ENCODE assay signal across 27 mouse cellular contexts in the genomic region with DNA sequence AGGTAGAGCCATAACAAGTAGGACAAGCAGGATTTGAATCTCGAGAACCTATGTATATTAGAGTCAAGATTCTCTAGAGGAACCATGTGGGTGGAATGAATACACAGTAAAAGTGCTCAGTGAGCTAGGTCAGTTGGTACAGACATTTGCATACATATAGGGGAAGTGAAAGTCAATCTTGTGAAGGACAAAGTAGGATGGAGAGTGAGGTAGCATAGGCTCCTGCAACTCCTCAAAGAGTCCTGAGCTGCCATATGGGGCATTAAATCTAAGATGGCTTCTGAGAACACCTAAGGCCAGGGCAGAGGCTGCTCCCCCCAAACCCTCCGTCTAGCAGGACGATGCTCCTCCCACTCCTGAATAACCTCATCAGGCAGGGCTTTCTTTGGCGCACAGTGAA. TPM values are rescaled to one million over a fixed set of nuclear protein-coding genes. Genes with fewer than 3 reads are reported as not detected.
DNase-seq lines count a peak whose midpoint lies in the region; ATAC-seq and TF ChIP-seq lines count a peak whose summit lies in the region.
"Had no signal": no experiment of that assay in that cellular context is flagged by ENCODE, and none has a peak within 500 bp of the region (broad histone marks: within the 10 kb centered on the region; RNA-seq: fewer than 3 reads in every experiment).

No protein-coding gene starts in this region.

- no peak for DNase-seq in liver, postnatal 0 days
- DNase-seq in liver = no peak
- no peak for DNase-seq in midbrain, embryonic 14.5 days
- no peak for DNase-seq in frontal cortex, postnatal 36 days (ENCODE audit: low spot score in 2 of 2)
- no peak for DNase-seq in lung, adult 18-20 months
- DNase-seq: adrenal gland, adult 2 months; cerebellum, adult 11 months; cerebellum, adult 9-11 months; heart, adult 11 months; heart, postnatal 14 days; kidney, adult 18-20 months; kidney, postnatal 10 days; layer of hippocampus, postnatal 36 days; right cerebral cortex, postnatal 14 days had no signal

- peak; percentile 35 for ATAC-seq in liver, postnatal 0 days
- peak; percentile 95 for ATAC-seq in granulocyte monocyte progenitor cell, adult 5-6 weeks (replicated peaks; ENCODE audit: poor library complexity, severe bottlenecking)
- ATAC-seq in neutrophil, adult 5-6 weeks (ENCODE audit: extremely low read depth, insufficient number of reproducible peaks, low FRiP score, poor library complexity, severe bottlenecking) = peak; percentile 98
- ATAC-seq in midbrain, embryonic 14.5 days (ENCODE audit: low FRiP score, low TSS enrichment) = no peak
- ATAC-seq: inflammation-experienced regulatory T-cells, adult 6 months; lung, postnatal 0 days had no signal

- no peak overlapping the region for H3K27ac ChIP-seq in liver, postnatal 0 days (ENCODE audit: low read depth)
- H3K27ac ChIP-seq in ES-Bruce4 (ENCODE audit: insufficient read depth, low read length) = peak overlapping the region; percentile 83
- H3K27ac ChIP-seq in midbrain, embryonic 14.5 days (replicated peaks; ENCODE audit: low read depth, low read length) = no peak overlapping the region
- H3K27ac ChIP-seq: forebrain, embryonic 10.5 days; hindbrain, embryonic 12.5 days; limb, embryonic 13.5 days; liver, embryonic 14.5 days; macrophage; midbrain, embryonic 12.5 days; stomach, postnatal 0 days had no signal

- no peak overlapping the region for H3K4me2 ChIP-seq in liver, postnatal 0 days (ENCODE audit: low read depth, low read length)
- H3K4me2 ChIP-seq in midbrain, embryonic 14.5 days (ENCODE audit: low read length) = no peak overlapping the region
- H3K4me2 ChIP-seq: heart, embryonic 12.5 days; hindbrain, embryonic 12.5 days; limb, embryonic 13.5 days; midbrain, embryonic 12.5 days had no signal

- no peak overlapping the region for H3K9ac ChIP-seq in liver, postnatal 0 days (replicated peaks)
- no peak overlapping the region for H3K9ac ChIP-seq in ES-Bruce4 (ENCODE audit: low read depth, poor library complexity, severe bottlenecking)
- no peak overlapping the region for H3K9ac ChIP-seq in midbrain, embryonic 14.5 days (replicated peaks; ENCODE audit: low read length)
- H3K9ac ChIP-seq: heart, embryonic 12.5 days; hindbrain, embryonic 12.5 days; limb, embryonic 13.5 days; liver, embryonic 14.5 days; midbrain, embryonic 12.5 days had no signal

- no peaks in the 10 kb centered on the region for H3K9me3 ChIP-seq in liver, postnatal 0 days (ENCODE audit: low read length)
- H3K9me3 ChIP-seq in ES-Bruce4 (replicated peaks; ENCODE audit: control insufficient read depth, insufficient read depth, low read length, poor library complexity, severe bottlenecking) = no peaks in the 10 kb centered on the region
- no peaks in the 10 kb centered on the region for H3K9me3 ChIP-seq in midbrain, embryonic 14.5 days (ENCODE audit: control insufficient read depth, low read length)
- H3K9me3 ChIP-seq: forebrain, embryonic 10.5 days; heart, embryonic 12.5 days; hindbrain, embryonic 12.5 days; limb, embryonic 13.5 days; midbrain, embryonic 12.5 days had no signal

- H3K27me3 ChIP-seq in liver, postnatal 0 days (ENCODE audit: insufficient read depth, low read length) = no peaks in the 10 kb centered on the region
- no peaks in the 10 kb centered on the region for H3K27me3 ChIP-seq in ES-Bruce4 (ENCODE audit: control insufficient read depth, insufficient read depth, low read length, poor library complexity, severe bottlenecking)
- H3K27me3 ChIP-seq in midbrain, embryonic 14.5 days (ENCODE audit: control insufficient read depth, insufficient read depth, low read length) = no peaks in the 10 kb centered on the region
- H3K27me3 ChIP-seq: heart, embryonic 12.5 days; hindbrain, embryonic 12.5 days; limb, embryonic 13.5 days; midbrain, embryonic 12.5 days had no signal

- TF ChIP-seq POLR2A in ES-Bruce4 (IDR thresholded peaks at IDR 0.05; ENCODE audit: insufficient read depth, low read length) = no peak

- H3K4me3 ChIP-seq in liver, postnatal 0 days (ENCODE audit: low read depth, low read length) = no peak overlapping the region
- H3K4me3 ChIP-seq in ES-Bruce4 (ENCODE audit: low read depth, low read length) = no peak overlapping the region
- H3K4me3 ChIP-seq in midbrain, embryonic 14.5 days (replicated peaks; ENCODE audit: low read depth, low read length) = no peak overlapping the region
- H3K4me3 ChIP-seq: forebrain, embryonic 10.5 days; heart, embryonic 12.5 days; hindbrain, embryonic 12.5 days; limb, embryonic 13.5 days; midbrain, embryonic 12.5 days had no signal

- H3K36me3 ChIP-seq in liver, postnatal 0 days (replicated peaks; ENCODE audit: insufficient read depth, low read length) = 0 out of 2 replicates have a peak, but pooled peaks cover 2% of the 10 kb centered on the region
- no peaks in the 10 kb centered on the region for H3K36me3 ChIP-seq in ES-Bruce4 (ENCODE audit: control insufficient read depth, insufficient read depth, low read length, poor library complexity, severe bottlenecking)
- 0 out of 2 replicates have a peak, but pooled peaks cover 2% of the 10 kb centered on the region for H3K36me3 ChIP-seq in midbrain, embryonic 14.5 days (ENCODE audit: control insufficient read depth, insufficient read depth, low read length)
- H3K36me3 ChIP-seq: heart, embryonic 12.5 days; limb, embryonic 13.5 days had no signal

- 64% methylated on average over 4 of the region's 4 CpGs for WGBS in liver, postnatal 0 days (ENCODE audit: insufficient replicate concordance)
- 88% methylated on average over 4 of the region's 4 CpGs for WGBS in midbrain, embryonic 14.5 days

- TF ChIP-seq CTCF in liver, postnatal 0 days (IDR thresholded peaks at IDR 0.05; ENCODE audit: low read depth) = no peak
- TF ChIP-seq CTCF in ES-Bruce4 (IDR thresholded peaks at IDR 0.05; ENCODE audit: low read depth, low read length) = no peak

- no peak for TF ChIP-seq EP300 in liver, postnatal 0 days (IDR thresholded peaks at IDR 0.05; ENCODE audit: low read depth)
- TF ChIP-seq EP300 in ES-Bruce4 (IDR thresholded peaks at IDR 0.05; ENCODE audit: insufficient read depth, low read depth, low read length) = no peak

- H3K4me1 ChIP-seq in liver, postnatal 0 days (ENCODE audit: insufficient read depth) = no peaks in the 10 kb centered on the region
- H3K4me1 ChIP-seq in ES-Bruce4 (ENCODE audit: control insufficient read depth, insufficient read depth, low read length) = peaks cover 9% of the 10 kb centered on the region
- H3K4me1 ChIP-seq in midbrain, embryonic 14.5 days (ENCODE audit: control insufficient read depth, insufficient read depth, low read length) = no peaks in the 10 kb centered on the region
- H3K4me1 ChIP-seq: heart, embryonic 12.5 days; hindbrain, embryonic 12.5 days; limb, embryonic 13.5 days; midbrain, embryonic 12.5 days had no signal

RNA-seq across cellular contexts. Expression of a gene that starts 39.7 kb away (rescaled TPM):
- polyA plus RNA-seq in liver, postnatal 0 days (2015; fragmentation: Nextera tagmentation; extraction: Ambion mirVana) = 8.3 and 9.4 TPM in 2 replicates
- 406 and 461 TPM in 2 replicates for polyA plus RNA-seq in ES-Bruce4 (2011; ENCODE audit: insufficient read depth, insufficient read length, low read depth, missing spikeins)
- 45.4 and 55.1 TPM in 2 replicates for total RNA-seq in granulocyte monocyte progenitor cell, adult 5-6 weeks (2014; fragmentation: Nextera tagmentation)
- 106 and 131 TPM in 2 replicates for total RNA-seq in granulocyte monocyte progenitor cell, adult 5-6 weeks (2017)
- total RNA-seq in neutrophil, adult 5-6 weeks (2017) = 44.3 and 45.3 TPM in 2 replicates
- 60.5 and 89.8 TPM in 2 replicates for polyA plus RNA-seq in midbrain, embryonic 14.5 days (2014; fragmentation: Nextera tagmentation; extraction: Ambion mirVana)
